Mouse (Mus musculus) CH12.LX (cell line): ENCODE measurements at regions not wholly inside any gene's neighbourhood (a gene's known extent, or its start where the extent isn't known, plus 50 kb on each side); places are given as distances from the start of the nearest gene placed in this dataset.

Source experiments
- DNase-seq: peaks from one replicate; pipeline ENCODE4 v3.0.0-alpha.2; 2013; ENCODE audit errors: extremely low read depth
- H3K27ac ChIP-seq: 2 replicates; pipeline ENCODE4 v1.5.1; 2012; ENCODE audit warnings: low read depth, mild to moderate bottlenecking, control low read depth, moderate library complexity; ENCODE audit not compliant: insufficient read depth
- H3K27me3 ChIP-seq: replicated peaks from 2 replicates; pipeline ENCODE3; 2012; ENCODE audit warnings: inconsistent platforms
- H3K36me3 ChIP-seq, 2 experiments: replicated peaks in 1 of 2; 2 replicates each; pipeline versions ENCODE3 to v1.6.1; 2012; ENCODE audit warnings: inconsistent platforms in 1 of 2, low read length in 1 of 2, mild to moderate bottlenecking in 1 of 2, mixed read lengths in 1 of 2, moderate library complexity in 1 of 2; ENCODE audit not compliant: control insufficient read depth in 1 of 2, insufficient read depth in 1 of 2
- H3K4me1 ChIP-seq, 2 experiments: 2 replicates each; pipeline ENCODE4 v1.6.1; 2012; ENCODE audit warnings: inconsistent platforms in 1 of 2, moderate library complexity in 1 of 2; ENCODE audit not compliant: insufficient read depth in 2 of 2, control insufficient read depth in 1 of 2
- H3K4me2 ChIP-seq: 2 replicates; pipeline ENCODE4 v1.6.1; 2012; ENCODE audit warnings: low read depth, mild to moderate bottlenecking, control low read depth; ENCODE audit not compliant: poor library complexity, insufficient read depth, severe bottlenecking
- H3K4me3 ChIP-seq, 3 experiments: fragments of 150-350 bp in 1 of 3; sonication (generic) in 1 of 3; replicated peaks in 1 of 3; 2 replicates each; pipeline versions ENCODE3 to v1.5.1; 2011 to 2012; ENCODE audit warnings: low read depth in 2 of 3, low read length in 2 of 3, mild to moderate bottlenecking in 2 of 3, moderate library complexity in 2 of 3, control low read depth in 1 of 3, improper control_type of control experiment in 1 of 3, inconsistent platforms in 1 of 3, mixed read lengths in 1 of 3; ENCODE audit not compliant: poor library complexity in 1 of 3
- H3K79me2 ChIP-seq: replicated peaks from 2 replicates; pipeline ENCODE4 v1.6.1; 2012; ENCODE audit warnings: mild to moderate bottlenecking, moderate library complexity; ENCODE audit not compliant: control insufficient read depth, poor library complexity, insufficient read depth, severe bottlenecking; ENCODE audit errors: extremely low read depth
- H3K9ac ChIP-seq: 2 replicates; pipeline ENCODE4 v1.6.1; 2012; ENCODE audit warnings: low read depth, mild to moderate bottlenecking, control low read depth, moderate library complexity; ENCODE audit not compliant: insufficient read depth
- H3K9me3 ChIP-seq: replicated peaks from 2 replicates; pipeline ENCODE3; 2012; ENCODE audit warnings: low read length, inconsistent platforms, mixed read lengths
- BHLHE40 ChIP-seq: IDR thresholded peaks from 2 replicates; pipeline ENCODE4 v1.6.1; 2011; ENCODE audit warnings: mild to moderate bottlenecking, low read depth, low read length, improper control_type of control experiment
- CHD1 ChIP-seq: IDR thresholded peaks from 2 replicates; pipeline ENCODE4 v1.6.1; 2012; ENCODE audit warnings: low read depth, low read length, improper control_type of control experiment, inconsistent platforms
- CHD2 ChIP-seq: IDR thresholded peaks from 2 replicates; pipeline ENCODE4 v1.6.1; 2011; ENCODE audit warnings: low read length, improper control_type of control experiment
- E2F4 ChIP-seq: IDR thresholded peaks from 2 replicates; pipeline ENCODE4 v1.6.1; 2011; ENCODE audit warnings: low read depth, low read length, improper control_type of control experiment; ENCODE audit not compliant: insufficient replicate concordance
- EP300 ChIP-seq: IDR thresholded peaks from 2 replicates; pipeline ENCODE4 v1.6.1; 2011; ENCODE audit warnings: low read length, improper control_type of control experiment
- ETS1 ChIP-seq: conservative IDR thresholded peaks from 2 replicates; pipeline ENCODE4 v1.6.1; 2012; ENCODE audit warnings: low read depth, mild to moderate bottlenecking, inconsistent platforms, low read length, improper control_type of control experiment, moderate library complexity
- GABPA ChIP-seq: IDR thresholded peaks from 2 replicates; pipeline ENCODE4 v1.6.1; 2012; ENCODE audit warnings: low read depth, low read length, improper control_type of control experiment, inconsistent platforms; ENCODE audit not compliant: insufficient replicate concordance
- HCFC1 ChIP-seq: IDR thresholded peaks from 2 replicates; pipeline ENCODE4 v1.6.1; 2012; ENCODE audit warnings: low read depth, mild to moderate bottlenecking, inconsistent platforms, low read length, improper control_type of control experiment
- IRF4 ChIP-seq: IDR thresholded peaks from 2 replicates; pipeline ENCODE4 v1.6.1; 2014; ENCODE audit warnings: low read depth, mild to moderate bottlenecking, inconsistent platforms, low read length, improper control_type of control experiment
- JUN ChIP-seq: IDR thresholded peaks from 2 replicates; pipeline ENCODE4 v1.6.1; 2011; ENCODE audit warnings: low read depth, mild to moderate bottlenecking, low read length, improper control_type of control experiment, moderate library complexity; ENCODE audit not compliant: insufficient read depth
- JUND ChIP-seq: conservative IDR thresholded peaks from 2 replicates; pipeline ENCODE4 v1.6.1; 2011; ENCODE audit warnings: low read depth, low read length, improper control_type of control experiment
- KAT2A ChIP-seq: IDR thresholded peaks from 2 replicates; pipeline ENCODE4 v1.6.1; 2012; ENCODE audit warnings: low read length, improper control_type of control experiment, inconsistent platforms; ENCODE audit not compliant: insufficient replicate concordance
- MAFK ChIP-seq: IDR thresholded peaks from 2 replicates; pipeline ENCODE4 v1.6.1; 2011; ENCODE audit warnings: low read length, improper control_type of control experiment; ENCODE audit not compliant: insufficient replicate concordance
- MAX ChIP-seq: IDR thresholded peaks from 2 replicates; pipeline ENCODE4 v1.6.1; 2011; ENCODE audit warnings: low read length, improper control_type of control experiment
- MEF2A ChIP-seq: IDR thresholded peaks from 2 replicates; pipeline ENCODE4 v1.6.1; 2014; ENCODE audit warnings: low read depth, mild to moderate bottlenecking, inconsistent platforms, low read length, improper control_type of control experiment, borderline replicate concordance
- MXI1 ChIP-seq: IDR thresholded peaks from 2 replicates; pipeline ENCODE4 v1.6.1; 2011; ENCODE audit warnings: mild to moderate bottlenecking, low read depth, low read length, improper control_type of control experiment
- MYC ChIP-seq: IDR thresholded peaks from 2 replicates; pipeline ENCODE4 v1.6.1; 2011; ENCODE audit warnings: low read depth, mild to moderate bottlenecking, improper control_type of control experiment, low read length
- NELFE ChIP-seq: IDR thresholded peaks from 2 replicates; pipeline ENCODE4 v1.6.1; 2011; ENCODE audit warnings: low read depth, low read length, improper control_type of control experiment
- NRF1 ChIP-seq: IDR thresholded peaks from 2 replicates; pipeline ENCODE4 v1.6.1; 2014; ENCODE audit warnings: low read depth, mild to moderate bottlenecking, inconsistent platforms, low read length, improper control_type of control experiment, moderate library complexity
- RAD21 ChIP-seq: IDR thresholded peaks from 2 replicates; pipeline ENCODE4 v1.6.1; 2011; ENCODE audit warnings: low read depth, mild to moderate bottlenecking, low read length, improper control_type of control experiment, moderate library complexity
- TCF12 ChIP-seq: IDR thresholded peaks from 2 replicates; pipeline ENCODE4 v1.6.1; 2014; ENCODE audit warnings: low read depth, mild to moderate bottlenecking, inconsistent platforms, low read length, improper control_type of control experiment
- UBTF ChIP-seq: IDR thresholded peaks from 2 replicates; pipeline ENCODE4 v1.6.1; 2012; ENCODE audit warnings: low read depth, mild to moderate bottlenecking, inconsistent platforms, low read length, improper control_type of control experiment, moderate library complexity
- USF1 ChIP-seq: IDR thresholded peaks from 2 replicates; pipeline ENCODE4 v1.6.1; 2014; ENCODE audit warnings: low read depth, mild to moderate bottlenecking, inconsistent platforms, low read length, improper control_type of control experiment
- USF2 ChIP-seq: conservative IDR thresholded peaks from 2 replicates; pipeline ENCODE4 v1.6.1; 2011; ENCODE audit warnings: low read depth, low read length, improper control_type of control experiment
- dilution Hi-C: fragments of 300-500 bp; cut with MboI; formaldehyde crosslinking; loops from 2 replicates; pipeline ENCODE4 v1.14.3; 2020; ENCODE audit warnings: low sequenced_read_pairs; ENCODE audit not compliant: extremely low pct_unique_long_range_greater_than_20kb, extremely low pct_ligation_motif_present
- in situ Hi-C: fragments of 300-500 bp; cut with MboI; formaldehyde crosslinking; loops from 3 replicates; pipeline ENCODE4 v1.14.3; 2019; ENCODE audit warnings: low sequenced_read_pairs, low pct_ligation_motif_present, low pct_unique_long_range_greater_than_20kb, mixed read lengths

DNA sequence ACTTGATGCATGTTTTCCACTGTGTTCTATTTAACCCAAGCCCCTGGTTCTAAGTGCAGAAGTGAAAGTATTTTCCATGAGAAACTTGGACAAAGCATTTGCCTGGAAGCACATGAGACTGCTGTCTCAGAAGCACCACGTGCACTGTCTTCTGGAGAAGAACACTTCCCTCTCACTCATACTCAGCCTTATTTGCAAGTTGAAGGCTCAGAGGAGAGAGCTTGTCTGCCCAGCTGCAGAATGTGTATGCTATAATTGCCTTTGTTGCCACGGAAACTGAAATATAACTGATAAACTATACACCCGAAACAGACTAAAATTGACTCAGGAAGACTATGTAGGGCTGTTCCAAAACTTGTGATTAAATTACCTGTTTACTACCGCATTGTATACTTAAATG is 3230.3 kb downstream of the 9330182O14Rik start:
- Histone ChIP-seq H3K36me3 (no peaks in the 10 kb centered on the region), H3K79me2 (no peaks in the 10 kb centered on the region), H3K27me3 (no peaks in the 10 kb centered on the region), H3K4me3 (no peak overlapping the region), H3K4me1 (peaks cover 0 to 10% of the 10 kb centered on the region in 2 experiments; a peak in 1 of 4 replicates), H3K4me2 (peak overlapping the region; percentile 66), H3K27ac (no peak overlapping the region), H3K9ac (no peak overlapping the region), H3K9me3 (no peaks in the 10 kb centered on the region)
- dilution Hi-C loops (no loop called here), in situ Hi-C loops (no loop called here)
- peak; percentile 70 for TF ChIP-seq BHLHE40
- no peak for TF ChIP-seq NRF1
- TF ChIP-seq MYC, result peak; percentile 81
- peak; percentile 14; the same call in 1 of the 2 replicates for TF ChIP-seq ETS1
- peak; percentile 86 for TF ChIP-seq MAX
- no peak for TF ChIP-seq HCFC1
- no peak for TF ChIP-seq CHD1
- no peak for TF ChIP-seq USF1
- TF ChIP-seq NELFE, result no peak
- TF ChIP-seq MEF2A, result no peak
- TF ChIP-seq MAFK, result no peak
- TF ChIP-seq MXI1, result peak; percentile 37; the same call in 1 of the 2 replicates
- 0 out of 2 replicates have a peak, but pooled peaks have one; percentile 10 for TF ChIP-seq IRF4
- peak; percentile 35; the same call in 1 of the 2 replicates for TF ChIP-seq EP300
- DNase-seq, result peak; percentile 64

- H3K4me1 ChIP-seq, result no peaks in the 10 kb centered on the region
- no peak for DNase-seq
- H3K9ac ChIP-seq, result no peak overlapping the region
- no peak overlapping the region for H3K4me2 ChIP-seq
- no peaks in the 10 kb centered on the region for H3K27me3 ChIP-seq
- H3K79me2 ChIP-seq, result no peaks in the 10 kb centered on the region
- no peaks in the 10 kb centered on the region for H3K36me3 ChIP-seq
- H3K27ac ChIP-seq, result no peak overlapping the region
- no peak overlapping the region for H3K4me3 ChIP-seq
- dilution Hi-C loops, result no loop called here
- H3K9me3 ChIP-seq, result no peaks in the 10 kb centered on the region
- in situ Hi-C loops, result no loop called here
- TF ChIP-seq E2F4 (no peak), JUN (no peak), UBTF (no peak), MXI1 (no peak), RAD21 (no peak), MAX (no peak), BHLHE40 (no peak), JUND (no peak), MEF2A (no peak), EP300 (no peak), NRF1 (no peak), KAT2A (no peak), MAFK (no peak), CHD2 (no peak), GABPA (no peak), TCF12 (no peak), USF1 (no peak), USF2 (no peak), CHD1 (no peak)
Measured at GRCm38 (mm10) chr15:43373072-43373471, 3238.9 kb downstream of the 9330182O14Rik start.
